Mouse (Mus musculus) embryonic facial prominence, embryonic 12.5 days (tissue): ENCODE results near the gene Hsd17b12. TPM values are rescaled to one million over a fixed set of nuclear protein-coding genes. Genes with fewer than 3 reads are reported as not detected.

Source experiments
- ATAC-seq: fragments of 200-750 bp; cut with Nextera tagmentation; 2 replicates; pipeline ENCODE4 v1.8.0; 2017; ENCODE audit not compliant: insufficient number of reproducible peaks, insufficient read depth, low FRiP score, low TSS enrichment
- H3K27ac ChIP-seq: fragments of 300-500 bp; sonication (generic); 2 replicates; pipeline ENCODE4 v1.5.1; 2016; ENCODE audit warnings: mild to moderate bottlenecking
- H3K27me3 ChIP-seq: fragments of 300-500 bp; sonication (generic); 2 replicates; pipeline ENCODE4 v1.6.1; 2016; ENCODE audit warnings: mild to moderate bottlenecking, moderate library complexity
- H3K36me3 ChIP-seq: fragments of 300-500 bp; sonication (generic); 2 replicates; pipeline ENCODE4 v1.6.1; 2016; ENCODE audit warnings: mild to moderate bottlenecking
- H3K4me1 ChIP-seq: fragments of 300-500 bp; sonication (generic); 2 replicates; pipeline ENCODE4 v1.6.1; 2016
- H3K4me2 ChIP-seq: fragments of 300-500 bp; sonication (generic); replicated peaks from 2 replicates; pipeline ENCODE4 v1.6.1; 2016; ENCODE audit warnings: mild to moderate bottlenecking, moderate library complexity
- H3K4me3 ChIP-seq: fragments of 300-500 bp; sonication (generic); 2 replicates; pipeline ENCODE4 v1.5.1; 2016; ENCODE audit warnings: mild to moderate bottlenecking
- H3K9ac ChIP-seq: fragments of 300-500 bp; sonication (generic); 2 replicates; pipeline ENCODE4 v1.6.1; 2016; ENCODE audit warnings: mild to moderate bottlenecking, moderate library complexity
- H3K9me3 ChIP-seq: fragments of 300-500 bp; sonication (generic); 2 replicates; pipeline ENCODE4 v1.6.1; 2016; ENCODE audit warnings: mild to moderate bottlenecking, moderate library complexity
- WGBS: fragments of 180-500 bp; shearing (Covaris S2); methylation state at CpG from one replicate; pipeline ENCODE4 v1.1.7; 2016; 5-methylcytosine and 5-hydroxymethylcytosine counted together
- microRNA-seq: library from miRNA; unstranded; fragments of <30 nt; microRNA quantifications from one replicate; pipeline ENCODE4, GENCODE M21; 2017
- polyA plus RNA-seq: library from polyadenylated mRNA; unstranded; fragments of >200 nt; fragmentation: Nextera tagmentation; extraction: Ambion mirVana; gene quantifications from 2 replicates; pipeline ENCODE4 v1.2.1, GENCODE M21; 2016

Gene Hsd17b12
- polyA plus RNA-seq, 1 experiment from 2014 or later: 103 TPM

DNA sequence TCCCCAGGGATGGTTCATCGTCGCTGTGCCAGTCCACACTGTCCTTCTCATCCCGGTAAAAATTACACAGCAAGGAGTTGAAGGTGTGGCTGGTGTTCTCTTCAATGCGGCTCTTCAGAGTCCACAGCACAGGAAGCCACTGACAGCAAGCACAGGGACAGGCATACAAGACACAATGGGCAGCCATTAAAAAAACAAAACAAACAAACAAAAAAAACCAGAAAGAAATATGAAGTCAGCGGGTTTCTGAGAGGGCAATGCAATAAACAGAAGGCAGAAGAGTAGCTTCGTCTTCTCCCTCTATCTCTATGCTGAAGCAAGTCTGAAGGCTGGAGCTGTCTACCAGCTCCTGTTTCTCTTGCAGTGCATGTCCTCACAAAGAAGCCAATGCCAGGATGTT is 161.5 kb downstream of the Hsd17b12 start, which contains the start of gene Gm27027:
Gm27027 (minus strand) TSS at position 101 of the 400 bp plus-strand sequence.
- no peaks in the 10 kb centered on the region for H3K4me1 ChIP-seq
- H3K27me3 ChIP-seq: no peaks in the 10 kb centered on the region
- H3K4me2 ChIP-seq: no peak within 1 kb of the TSS
- H3K36me3 ChIP-seq: peaks cover 59% of the 10 kb centered on the region
- H3K9me3 ChIP-seq: no peaks in the 10 kb centered on the region
- ATAC-seq: no peak
- WGBS: 92% methylated on average over 6 of the region's 6 CpGs
- H3K4me3 ChIP-seq: no peak within 1 kb of the TSS
- no peak within 1 kb of the TSS for H3K9ac ChIP-seq
- H3K27ac ChIP-seq: no peak within 1 kb of the TSS

DNA sequence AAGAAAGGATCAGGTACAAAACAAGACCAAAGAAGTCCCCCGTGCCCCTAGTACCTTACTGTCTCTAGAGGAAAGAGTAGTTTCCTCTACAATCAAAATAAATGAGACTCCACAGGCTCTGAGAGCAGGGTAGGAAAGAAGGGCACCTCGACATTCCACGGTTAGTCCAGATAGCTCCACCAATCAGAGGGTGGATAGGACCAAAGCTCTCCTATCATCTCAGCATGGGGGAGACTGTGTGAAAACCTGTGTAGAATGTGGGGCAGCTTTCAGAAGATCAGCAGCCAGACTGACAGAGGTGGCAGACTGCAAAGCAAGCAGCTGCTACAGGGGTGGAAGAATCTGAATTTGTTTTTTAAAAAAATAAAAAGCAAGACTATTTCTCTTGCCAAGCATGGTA is 165.0 kb downstream of the Hsd17b12 start:
- H3K4me2 ChIP-seq: no peak overlapping the region
- no peak for ATAC-seq
- peaks cover 74% of the 10 kb centered on the region for H3K36me3 ChIP-seq
- 33% methylated on average over 3 of the region's 3 CpGs for WGBS
- H3K4me1 ChIP-seq: 0 out of 2 replicates have a peak, but pooled peaks cover 4% of the 10 kb centered on the region
- H3K27me3 ChIP-seq: no peaks in the 10 kb centered on the region
- H3K9ac ChIP-seq: no peak overlapping the region
- no peak overlapping the region for H3K4me3 ChIP-seq
- no peak overlapping the region for H3K27ac ChIP-seq
- H3K9me3 ChIP-seq: no peaks in the 10 kb centered on the region

DNA sequence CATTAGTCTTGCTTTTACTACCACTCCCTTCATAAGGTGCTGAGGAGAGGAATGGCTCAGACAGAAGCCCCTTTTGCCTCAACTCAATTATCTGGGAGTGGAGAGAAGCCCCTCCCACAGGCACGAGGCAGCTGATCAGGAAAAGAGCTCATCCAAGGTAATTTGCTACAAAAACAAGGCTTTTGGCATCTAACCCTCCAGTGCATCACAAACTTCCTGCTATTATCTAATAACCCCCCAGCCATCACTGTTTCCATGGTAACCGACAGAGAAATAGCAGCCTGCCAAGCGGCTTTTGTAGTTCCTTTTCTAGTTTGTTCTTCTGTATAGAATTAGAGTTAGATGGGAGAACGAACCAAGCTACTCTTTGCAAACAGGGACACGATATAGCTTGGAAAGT is 165.5 kb downstream of the Hsd17b12 start:
- Histone ChIP-seq H3K27me3 (no peaks in the 10 kb centered on the region), H3K36me3 (peaks cover 71% of the 10 kb centered on the region), H3K9ac (no peak overlapping the region), H3K4me2 (no peak overlapping the region), H3K4me1 (0 out of 2 replicates have a peak, but pooled peaks cover 4% of the 10 kb centered on the region), H3K27ac (no peak overlapping the region), H3K4me3 (no peak overlapping the region), H3K9me3 (no peaks in the 10 kb centered on the region)
- 27% methylated on average over 5 of the region's 5 CpGs for WGBS
- ATAC-seq: no peak

DNA sequence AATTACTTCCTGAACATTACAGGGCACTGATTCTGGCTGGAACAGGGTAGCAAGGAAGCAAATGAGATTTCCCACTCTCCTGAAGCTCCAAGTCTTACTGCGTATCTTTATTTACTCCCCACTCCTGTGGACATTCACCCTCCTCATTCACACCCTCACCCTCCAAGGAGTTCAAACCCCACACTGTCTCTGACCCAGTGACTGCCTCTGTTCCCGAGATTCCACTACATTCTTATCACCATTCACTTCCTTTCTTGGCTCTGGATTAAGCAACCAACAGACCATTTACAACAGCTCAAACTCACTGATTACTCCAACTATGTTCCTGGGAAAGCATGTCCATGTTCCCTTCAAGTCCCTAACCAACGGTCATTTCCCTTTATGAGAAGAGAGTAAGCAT is 166.4 kb downstream of the Hsd17b12 start:
- 0 out of 2 replicates have a peak, but pooled peaks cover 4% of the 10 kb centered on the region for H3K4me1 ChIP-seq
- 74% methylated on average over 3 of the region's 3 CpGs for WGBS
- no peaks in the 10 kb centered on the region for H3K27me3 ChIP-seq
- no peak overlapping the region for H3K27ac ChIP-seq
- no peaks in the 10 kb centered on the region for H3K9me3 ChIP-seq
- no peak overlapping the region for H3K4me3 ChIP-seq
- no peak overlapping the region for H3K9ac ChIP-seq
- no peak for ATAC-seq
- H3K4me2 ChIP-seq: no peak overlapping the region
- peaks cover 66% of the 10 kb centered on the region for H3K36me3 ChIP-seq

DNA sequence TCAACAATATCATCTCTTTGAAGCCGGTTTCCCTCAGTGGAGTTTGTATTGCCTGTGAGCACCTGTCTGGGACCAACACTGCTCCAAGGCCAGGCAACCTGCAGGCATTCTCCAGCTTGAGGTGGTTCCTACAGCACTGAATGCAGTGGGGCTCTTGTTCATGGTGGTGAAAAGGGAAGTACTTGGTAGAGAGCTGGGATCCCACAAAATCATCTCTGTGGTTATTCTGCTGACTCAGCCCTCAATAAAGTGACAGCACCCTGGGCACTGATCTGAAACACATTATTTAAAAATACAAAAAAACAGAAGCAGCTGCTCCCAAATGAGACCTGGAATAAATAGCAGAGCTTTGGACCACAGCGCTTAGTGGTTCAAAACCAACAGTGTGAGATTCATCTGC is 169.3 kb downstream of the Hsd17b12 start:
- 0 out of 2 replicates have a peak, but pooled peaks cover 4% of the 10 kb centered on the region for H3K4me1 ChIP-seq
- no peak for ATAC-seq
- WGBS: 91% methylated on average over 2 of the region's 2 CpGs
- H3K4me2 ChIP-seq: no peak overlapping the region
- H3K27me3 ChIP-seq: no peaks in the 10 kb centered on the region
- H3K9me3 ChIP-seq: no peaks in the 10 kb centered on the region
- no peak overlapping the region for H3K9ac ChIP-seq
- H3K36me3 ChIP-seq: peaks cover 52% of the 10 kb centered on the region
- H3K27ac ChIP-seq: no peak overlapping the region
- H3K4me3 ChIP-seq: no peak overlapping the region

Small RNA genes lying within 50 kb of the gene (microRNA-seq; reads per million reads assigned to microRNA genes)
- gene Gm23630: not detected

Other genes with a start within 250 kb of the Hsd17b12 start
- 6.1 and 8.3 TPM in 2 replicates for gene Gm13889, start 200.8 kb downstream of the Hsd17b12 start, polyA plus RNA-seq
- gene Gm27027, start 161.6 kb downstream of the Hsd17b12 start, polyA plus RNA-seq: not detected in 2 replicates
- 65.0 and 74.9 TPM in 2 replicates for gene Alkbh3, start 147.2 kb downstream of the Hsd17b12 start, polyA plus RNA-seq
- 16.7 and 16.9 TPM in 2 replicates for gene Ttc17, start 248.7 kb upstream of the Hsd17b12 start, polyA plus RNA-seq